Mouse (Mus musculus) limb, embryonic 12.5 days (tissue): ENCODE data around the gene Mapt. TPM values are rescaled to one million over a fixed set of nuclear protein-coding genes. Genes with fewer than 3 reads are reported as not detected.

Experiments used
- ATAC-seq: fragments of 200-750 bp; cut with Nextera tagmentation; 2 replicates; pipeline ENCODE4 v1.8.0; 2017; ENCODE audit warnings: low read depth, moderate TSS enrichment; ENCODE audit not compliant: insufficient number of reproducible peaks, insufficient read depth, low FRiP score, low TSS enrichment
- H3K27ac ChIP-seq: fragments of 300-500 bp; sonication (generic); 2 replicates; pipeline ENCODE4 v1.5.1; 2016; ENCODE audit warnings: mild to moderate bottlenecking, moderate library complexity
- H3K27me3 ChIP-seq: fragments of 300-500 bp; sonication (generic); 2 replicates; pipeline ENCODE4 v1.6.1; 2016; ENCODE audit warnings: mild to moderate bottlenecking, moderate library complexity
- H3K36me3 ChIP-seq: fragments of 300-500 bp; sonication (generic); 2 replicates; pipeline ENCODE4 v1.6.1; 2016; ENCODE audit warnings: mild to moderate bottlenecking, moderate library complexity
- H3K4me1 ChIP-seq: fragments of 300-500 bp; sonication (generic); replicated peaks from 2 replicates; pipeline ENCODE4 v1.6.1; 2016
- H3K4me2 ChIP-seq: fragments of 300-500 bp; sonication (generic); 2 replicates; pipeline ENCODE4 v1.6.1; 2016; ENCODE audit warnings: mild to moderate bottlenecking, moderate library complexity
- H3K4me3 ChIP-seq: fragments of 300-500 bp; sonication (generic); replicated peaks from 2 replicates; pipeline ENCODE4 v1.5.1; 2016; ENCODE audit warnings: mild to moderate bottlenecking
- H3K9ac ChIP-seq: fragments of 300-500 bp; sonication (generic); replicated peaks from 2 replicates; pipeline ENCODE4 v1.6.1; 2016; ENCODE audit warnings: mild to moderate bottlenecking, moderate library complexity
- H3K9me3 ChIP-seq: fragments of 300-500 bp; sonication (generic); 2 replicates; pipeline ENCODE4 v1.6.1; 2016; ENCODE audit warnings: mild to moderate bottlenecking, moderate library complexity
- WGBS: fragments of 180-500 bp; shearing (Covaris S2); methylation state at CpG from one replicate; pipeline ENCODE4 v1.1.7; 2016; 5-methylcytosine and 5-hydroxymethylcytosine counted together
- polyA plus RNA-seq: library from polyadenylated mRNA; unstranded; fragments of >200 nt; fragmentation: Nextera tagmentation; extraction: Ambion mirVana; gene quantifications from 2 replicates; pipeline ENCODE4 v1.2.1, GENCODE M21; 2016

Mapt gene
- polyA plus RNA-seq, 1 experiment from 2014 or later, result 3.0 TPM

GRCm38 (mm10) chr11:104316685-104317400 is 85.7 kb downstream of the Mapt start:
- no peak for ATAC-seq
- Histone ChIP-seq H3K36me3 (no peaks in the 10 kb centered on the region), H3K4me3 (no peak overlapping the region), H3K27me3 (peaks cover 31% of the 10 kb centered on the region), H3K9me3 (no peaks in the 10 kb centered on the region), H3K4me2 (no peak overlapping the region), H3K4me1 (peaks cover 16% of the 10 kb centered on the region), H3K9ac (no peak overlapping the region), H3K27ac (no peak overlapping the region)
- WGBS, result 73% methylated on average over 16 of the region's 16 CpGs

- Histone ChIP-seq H3K9ac (no peak overlapping the region), H3K36me3 (no peaks in the 10 kb centered on the region), H3K27ac (no peak overlapping the region), H3K9me3 (no peaks in the 10 kb centered on the region), H3K4me3 (no peak overlapping the region), H3K27me3 (peaks cover 30% of the 10 kb centered on the region), H3K4me1 (peaks cover 16% of the 10 kb centered on the region), H3K4me2 (no peak overlapping the region)
- WGBS, result 77% methylated on average over 3 of the region's 3 CpGs
- no peak for ATAC-seq
Measured at GRCm38 (mm10) chr11:104317631-104318030, 86.4 kb downstream of the Mapt start.

- peak overlapping the region; percentile 50 for H3K4me3 ChIP-seq
- ATAC-seq, result peak; percentile 45; the same call in 1 of the 2 replicates
- H3K4me2 ChIP-seq, result peak overlapping the region; percentile 83
- peak overlapping the region; percentile 60 for H3K9ac ChIP-seq
- H3K9me3 ChIP-seq, result no peaks in the 10 kb centered on the region
- WGBS, result 1% methylated on average over 24 of the region's 24 CpGs
- peaks cover 16% of the 10 kb centered on the region for H3K4me1 ChIP-seq
- H3K27me3 ChIP-seq, result peaks cover 26% of the 10 kb centered on the region
- no peaks in the 10 kb centered on the region for H3K36me3 ChIP-seq
- H3K27ac ChIP-seq, result 0 out of 2 replicates have a peak overlapping the region, but pooled peaks have one; percentile 17
Measured at GRCm38 (mm10) chr11:104318940-104319781, 88.0 kb downstream of the Mapt start.

GRCm38 (mm10) chr11:104320511-104320910 is 89.3 kb downstream of the Mapt start:
- H3K9ac ChIP-seq, result no peak overlapping the region
- WGBS, result 39% methylated on average over 5 of the region's 5 CpGs
- ATAC-seq, result no peak

GRCm38 (mm10) chr11:104322142-104322541 is 91.0 kb downstream of the Mapt start:
- no peak for ATAC-seq
- H3K4me3 ChIP-seq, result no peak overlapping the region
- H3K9me3 ChIP-seq, result 0 out of 2 replicates have a peak, but pooled peaks cover 4% of the 10 kb centered on the region
- H3K9ac ChIP-seq, result no peak overlapping the region
- no peaks in the 10 kb centered on the region for H3K36me3 ChIP-seq
- peaks cover 26% of the 10 kb centered on the region for H3K27me3 ChIP-seq
- H3K4me1 ChIP-seq, result peaks cover 16% of the 10 kb centered on the region
- WGBS, result 34% methylated on average over 4 of the region's 4 CpGs
- H3K27ac ChIP-seq, result no peak overlapping the region
- H3K4me2 ChIP-seq, result no peak overlapping the region

More at GRCm38 (mm10) chr11:104320511-104320910, 89.3 kb downstream of the Mapt start:
- no peak overlapping the region for H3K27ac ChIP-seq
- peaks cover 26% of the 10 kb centered on the region for H3K27me3 ChIP-seq
- no peak overlapping the region for H3K4me3 ChIP-seq
- no peaks in the 10 kb centered on the region for H3K36me3 ChIP-seq
- H3K4me2 ChIP-seq, result no peak overlapping the region
- H3K9me3 ChIP-seq, result no peaks in the 10 kb centered on the region
- peaks cover 16% of the 10 kb centered on the region for H3K4me1 ChIP-seq

GRCm38 (mm10) chr11:104327462-104327861 is 96.3 kb downstream of the Mapt start:
- 0 out of 2 replicates have a peak, but pooled peaks cover 6% of the 10 kb centered on the region for H3K9me3 ChIP-seq
- no peaks in the 10 kb centered on the region for H3K27me3 ChIP-seq
- peaks cover 5% of the 10 kb centered on the region; the same call in 1 of the 2 replicates for H3K4me1 ChIP-seq
- H3K27ac ChIP-seq, result no peak overlapping the region
- WGBS, result 90% methylated on average over 1 of the region's 1 CpGs
- no peak overlapping the region for H3K4me2 ChIP-seq
- ATAC-seq, result no peak
- H3K4me3 ChIP-seq, result no peak overlapping the region
- no peak overlapping the region for H3K9ac ChIP-seq
- H3K36me3 ChIP-seq, result peaks cover 12% of the 10 kb centered on the region

GRCm38 (mm10) chr11:104327946-104328345 is 96.8 kb downstream of the Mapt start:
- ATAC-seq, result no peak
- WGBS, result 86% methylated on average over 6 of the region's 6 CpGs

GRCm38 (mm10) chr11:104329185-104329926 is 98.2 kb downstream of the Mapt start:
- Histone ChIP-seq H3K27me3 (no peaks in the 10 kb centered on the region), H3K36me3 (peaks cover 28% of the 10 kb centered on the region), H3K9ac (no peak overlapping the region), H3K4me1 (peaks cover 5% of the 10 kb centered on the region; the same call in 1 of the 2 replicates), H3K4me2 (no peak overlapping the region), H3K9me3 (0 out of 2 replicates have a peak, but pooled peaks cover 6% of the 10 kb centered on the region), H3K27ac (no peak overlapping the region), H3K4me3 (no peak overlapping the region)
- ATAC-seq, result no peak
- 86% methylated on average over 11 of the region's 11 CpGs for WGBS

More at GRCm38 (mm10) chr11:104327946-104328345, 96.8 kb downstream of the Mapt start:
- 0 out of 2 replicates have a peak, but pooled peaks cover 6% of the 10 kb centered on the region for H3K9me3 ChIP-seq
- H3K4me2 ChIP-seq, result no peak overlapping the region
- H3K4me1 ChIP-seq, result peaks cover 5% of the 10 kb centered on the region; the same call in 1 of the 2 replicates
- H3K27me3 ChIP-seq, result no peaks in the 10 kb centered on the region
- no peak overlapping the region for H3K27ac ChIP-seq
- no peak overlapping the region for H3K9ac ChIP-seq
- peaks cover 17% of the 10 kb centered on the region for H3K36me3 ChIP-seq
- no peak overlapping the region for H3K4me3 ChIP-seq

GRCm38 (mm10) chr11:104330151-104330550 is 99.0 kb downstream of the Mapt start:
- Histone ChIP-seq H3K4me3 (no peak overlapping the region), H3K9me3 (0 out of 2 replicates have a peak, but pooled peaks cover 6% of the 10 kb centered on the region), H3K4me1 (peaks cover 5% of the 10 kb centered on the region; the same call in 1 of the 2 replicates), H3K4me2 (no peak overlapping the region), H3K9ac (no peak overlapping the region), H3K27me3 (no peaks in the 10 kb centered on the region), H3K36me3 (peaks cover 36% of the 10 kb centered on the region), H3K27ac (no peak overlapping the region)
- 83% methylated on average over 4 of the region's 4 CpGs for WGBS
- no peak for ATAC-seq

- Histone ChIP-seq H3K4me2 (no peak overlapping the region), H3K36me3 (peaks cover 47% of the 10 kb centered on the region), H3K27ac (no peak overlapping the region), H3K4me3 (no peak overlapping the region), H3K9ac (no peak overlapping the region), H3K9me3 (0 out of 2 replicates have a peak, but pooled peaks cover 4% of the 10 kb centered on the region), H3K4me1 (peaks cover 5% of the 10 kb centered on the region; the same call in 1 of the 2 replicates), H3K27me3 (no peaks in the 10 kb centered on the region)
- WGBS, result 93% methylated on average over 3 of the region's 3 CpGs
- ATAC-seq, result no peak
Measured at GRCm38 (mm10) chr11:104331208-104331607, 100.0 kb downstream of the Mapt start.
